Mouse (Mus musculus): ENCODE results near the gene Nosip.
A peak's percentile ranks its signal among the peaks of the same experiment; 100 is the strongest.

Gene Nosip

GRCm38 (mm10) chr7:45062239-45062835 lies at the start of gene Nosip, which contains the start of gene Prrg2:
Nosip (plus strand) TSS chr7:45062429.
Prrg2 (minus strand) TSS chr7:45062677.
- DNase-seq = peak; percentile 97

- no peak for DNase-seq
Measured at GRCm38 (mm10) chr7:45012824-45013223, 49.4 kb upstream of the Nosip start.

- no peak for DNase-seq
Measured at GRCm38 (mm10) chr7:45013366-45014095, 48.7 kb upstream of the Nosip start.

- no peak for DNase-seq
Measured at GRCm38 (mm10) chr7:45014096-45014451, 48.2 kb upstream of the Nosip start.

- DNase-seq = no peak
Measured at GRCm38 (mm10) chr7:45015344-45015956, 46.8 kb upstream of the Nosip start.

GRCm38 (mm10) chr7:45015957-45016612 lies 46.1 kb upstream of the Nosip start, which contains the start of gene Scaf1:
Scaf1 (minus strand) TSS chr7:45016363.
- peak; percentile 100 for DNase-seq

GRCm38 (mm10) chr7:45016761-45017160 lies 45.5 kb upstream of the Nosip start:
- DNase-seq = peak; percentile 18

GRCm38 (mm10) chr7:45017242-45018061 lies 44.8 kb upstream of the Nosip start, which contains the start of gene Rras:
Rras (plus strand) TSS chr7:45017961.
- DNase-seq = peak; percentile 99

- DNase-seq = peak; percentile 91
Measured at GRCm38 (mm10) chr7:45019031-45019571, 43.1 kb upstream of the Nosip start.

GRCm38 (mm10) chr7:45020225-45020624 lies 42.0 kb upstream of the Nosip start:
- no peak for DNase-seq

GRCm38 (mm10) chr7:45023711-45024110 lies 38.5 kb upstream of the Nosip start:
- DNase-seq = peak; percentile 51

GRCm38 (mm10) chr7:45024281-45025248 lies 37.7 kb upstream of the Nosip start:
- no peak for DNase-seq

- no peak for DNase-seq
Measured at GRCm38 (mm10) chr7:45025601-45026220, 36.5 kb upstream of the Nosip start.

GRCm38 (mm10) chr7:45026256-45026655 lies 36.0 kb upstream of the Nosip start:
- no peak for DNase-seq

GRCm38 (mm10) chr7:45027761-45028160 lies 34.5 kb upstream of the Nosip start:
- no peak for DNase-seq

GRCm38 (mm10) chr7:45028351-45028750 lies 33.9 kb upstream of the Nosip start:
- DNase-seq = no peak

- no peak for DNase-seq
Measured at GRCm38 (mm10) chr7:45029995-45030394, 32.2 kb upstream of the Nosip start.

GRCm38 (mm10) chr7:45030857-45031256 lies 31.4 kb upstream of the Nosip start:
- DNase-seq = no peak

- no peak for DNase-seq
Measured at GRCm38 (mm10) chr7:45033722-45034359, 28.4 kb upstream of the Nosip start.

GRCm38 (mm10) chr7:45035631-45036030 lies 26.6 kb upstream of the Nosip start:
- no peak for DNase-seq

All from lung, postnatal 36 days (tissue).